Comparison of ENCODE assay signal across 14 mouse cellular contexts in the genomic region with DNA sequence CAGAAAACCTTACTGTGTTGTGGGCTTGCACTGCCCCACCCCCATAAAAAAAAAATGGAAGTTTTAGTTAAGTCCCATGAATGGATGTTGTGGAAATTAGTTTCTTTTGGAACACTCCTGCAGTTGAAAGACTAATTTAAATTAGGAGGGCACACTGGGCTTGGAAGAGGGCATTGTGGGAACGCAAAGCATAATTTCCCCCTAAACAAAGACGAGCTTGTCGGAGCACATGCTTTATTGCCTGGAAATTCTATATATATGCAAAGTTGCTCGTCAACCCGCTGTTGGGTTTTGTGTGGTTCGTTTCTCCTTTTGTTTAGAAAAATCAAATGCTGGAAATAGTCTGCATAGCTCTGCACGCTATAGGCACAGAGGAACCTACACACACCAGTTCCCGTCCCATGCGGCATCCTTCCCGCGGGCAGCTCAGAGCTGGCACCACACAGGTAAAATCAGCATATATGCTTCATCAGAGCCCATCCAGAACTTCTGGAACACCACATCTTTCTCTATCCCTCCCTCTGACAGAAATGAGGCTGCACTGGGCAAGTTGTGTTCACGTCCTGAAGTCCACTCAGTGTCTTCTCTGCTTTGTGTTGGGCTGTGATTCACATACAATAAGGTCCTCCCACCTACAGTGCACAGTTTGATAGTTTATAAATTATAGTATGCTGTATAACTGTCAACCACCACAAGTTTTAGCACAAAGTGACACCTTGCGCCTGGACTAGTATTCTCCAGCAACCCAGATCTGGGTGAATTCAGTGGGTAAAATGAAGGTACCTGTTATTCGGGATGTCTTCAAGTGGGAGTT.
DNase-seq lines count a peak whose midpoint lies in the region; ATAC-seq and TF ChIP-seq lines count a peak whose summit lies in the region.
"Had no signal": no experiment of that assay in that cellular context is flagged by ENCODE, and none has a peak within 500 bp of the region (broad histone marks: within the 10 kb centered on the region; RNA-seq: fewer than 3 reads in every experiment).

No protein-coding gene starts in this region.

- H3K27me3 ChIP-seq in forebrain, embryonic 15.5 days, result no peaks in the 10 kb centered on the region
- 0 out of 2 replicates have a peak, but pooled peaks cover 13% of the 10 kb centered on the region for H3K27me3 ChIP-seq in limb, embryonic 10.5 days (ENCODE audit: low read depth, poor library complexity, severe bottlenecking)
- H3K27me3 ChIP-seq in stomach, postnatal 0 days (ENCODE audit: control insufficient read depth, insufficient read depth, low read length), result no peaks in the 10 kb centered on the region

- peaks cover 15% of the 10 kb centered on the region; the same call in 1 of the 2 replicates for H3K4me1 ChIP-seq in forebrain, embryonic 15.5 days
- peaks cover 31% of the 10 kb centered on the region for H3K4me1 ChIP-seq in limb, embryonic 10.5 days
- no peaks in the 10 kb centered on the region for H3K4me1 ChIP-seq in stomach, postnatal 0 days (replicated peaks; ENCODE audit: control insufficient read depth, insufficient read depth)

- no peak overlapping the region for H3K9ac ChIP-seq in forebrain, embryonic 15.5 days (replicated peaks)
- no peak overlapping the region for H3K9ac ChIP-seq in stomach, postnatal 0 days (ENCODE audit: low read length)
- H3K9ac ChIP-seq: liver, embryonic 14.5 days had no signal

- TF ChIP-seq EP300 in stomach, postnatal 0 days (optimal IDR thresholded peaks at IDR 0.05), result no peak

- TF ChIP-seq CTCF in stomach, postnatal 0 days (IDR thresholded peaks at IDR 0.05; ENCODE audit: low read depth), result no peak

- peak overlapping the region; percentile 55; the same call in 1 of the 2 replicates for H3K27ac ChIP-seq in forebrain, embryonic 15.5 days (replicated peaks)
- 0 out of 2 replicates have a peak overlapping the region, but pooled peaks have one; percentile 25 for H3K27ac ChIP-seq in limb, embryonic 10.5 days
- no peak overlapping the region for H3K27ac ChIP-seq in stomach, postnatal 0 days (replicated peaks)
- H3K27ac ChIP-seq: liver, embryonic 14.5 days had no signal

- ATAC-seq in forebrain, embryonic 15.5 days (replicated peaks), result peak; percentile 82
- ATAC-seq in monocyte, adult 5-6 weeks (replicated peaks; ENCODE audit: insufficient number of reproducible peaks, low FRiP score, low TSS enrichment, poor library complexity, severe bottlenecking), result no peak
- ATAC-seq in stomach, postnatal 0 days (ENCODE audit: low FRiP score, low TSS enrichment), result no peak

- peak overlapping the region; percentile 35 for H3K4me2 ChIP-seq in forebrain, embryonic 15.5 days (replicated peaks)
- H3K4me2 ChIP-seq in stomach, postnatal 0 days (replicated peaks; ENCODE audit: low read depth), result no peak overlapping the region

- DNase-seq in retina, postnatal 1 day, result peak; percentile 33
- no peak for DNase-seq in retina, embryonic 14.5 days (ENCODE audit: low spot score)
- DNase-seq in limb, embryonic 10.5 days (ENCODE audit: low spot score), result no peak
- no peak for DNase-seq in cerebellum, postnatal 10 days
- DNase-seq in stomach, postnatal 0 days (ENCODE audit: low spot score), result no peak
- DNase-seq: adrenal gland, postnatal 10 days; cerebellum, postnatal 25 days; kidney, adult 8-10 months; kidney, postnatal 36 days; thymus, postnatal 25 days had no signal

- no peak overlapping the region; the same call in 1 of the 2 replicates for H3K4me3 ChIP-seq in forebrain, embryonic 15.5 days
- no peak overlapping the region for H3K4me3 ChIP-seq in limb, embryonic 10.5 days
- no peak overlapping the region for H3K4me3 ChIP-seq in stomach, postnatal 0 days (ENCODE audit: low read depth, low read length)

- 21% methylated on average over 14 of the region's 14 CpGs for WGBS in forebrain, embryonic 15.5 days
- 94% methylated on average over 14 of the region's 14 CpGs for WGBS in limb, embryonic 10.5 days
- 88% methylated on average over 14 of the region's 14 CpGs for WGBS in stomach, postnatal 0 days

- no peaks in the 10 kb centered on the region for H3K9me3 ChIP-seq in forebrain, embryonic 15.5 days
- no peaks in the 10 kb centered on the region for H3K9me3 ChIP-seq in limb, embryonic 10.5 days (replicated peaks)
- no peaks in the 10 kb centered on the region for H3K9me3 ChIP-seq in stomach, postnatal 0 days (ENCODE audit: control insufficient read depth, low read length)
- H3K9me3 ChIP-seq: G1E had no signal

- no peaks in the 10 kb centered on the region for H3K36me3 ChIP-seq in forebrain, embryonic 15.5 days
- no peaks in the 10 kb centered on the region for H3K36me3 ChIP-seq in limb, embryonic 10.5 days
- H3K36me3 ChIP-seq in stomach, postnatal 0 days (ENCODE audit: control insufficient read depth, insufficient read depth, low read length), result no peaks in the 10 kb centered on the region
- H3K36me3 ChIP-seq: G1E had no signal
